Mouse (Mus musculus) B cell, adult 62 days (primary cell): ENCODE results near the gene Ube2c. TPM values are rescaled to one million over a fixed set of nuclear protein-coding genes. Genes with fewer than 3 reads are reported as not detected.

ENCODE experiments used
- total RNA-seq: library from RNA; stranded (reverse); gene quantifications from 4 replicates; pipeline ENCODE4 v1.2.4, GENCODE M21; 2023

Ube2c gene
- total RNA-seq, result 1.7 to 4.0 TPM (median 2.7 TPM) in 4 replicates

GRCm38 (mm10) chr2:164769258-164770037, at the start of gene Ube2c:
Ube2c (plus strand) TSS chr2:164769898.

GRCm38 (mm10) chr2:164745843-164746479, 23.7 kb upstream of the Ube2c start, which contains the start of the genes Wfdc3 and Dnttip1:
Wfdc3 (minus strand) TSS chr2:164745931.
Dnttip1 (plus strand) TSS chr2:164745983.

GRCm38 (mm10) chr2:164779481-164780086, 9.9 kb downstream of the Ube2c start, which contains the start of gene Tnnc2:
Tnnc2 (minus strand) TSS chr2:164779967.

GRCm38 (mm10) chr2:164785481-164786387, 16.0 kb downstream of the Ube2c start, which contains the start of gene Snx21:
Snx21 (plus strand) TSS chr2:164785823.

GRCm38 (mm10) chr2:164804533-164805331, 35.0 kb downstream of the Ube2c start, which contains the start of the genes Acot8 and Zswim3:
Acot8 (minus strand) TSS chr2:164804882.
Zswim3 (plus strand) TSS chr2:164805098.

GRCm38 (mm10) chr2:164822636-164823165, 53.0 kb downstream of the Ube2c start, which contains the start of gene Zswim1:
Zswim1 (plus strand) TSS chr2:164822686.

Other genes starting within 250 kb of the Ube2c start
- gene Wfdc2, start 207.5 kb upstream of the Ube2c start, total RNA-seq, result not detected in 4 replicates
- gene Spint3, start 196.4 kb upstream of the Ube2c start, total RNA-seq, result not detected in 4 replicates
- gene Wfdc6a, start 184.5 kb upstream of the Ube2c start, total RNA-seq, result not detected in 4 replicates
- gene Eppin, start 176.3 kb upstream of the Ube2c start, total RNA-seq, result not detected in 4 replicates
- gene Wfdc6b, start 156.4 kb upstream of the Ube2c start, total RNA-seq, result not detected in 4 replicates
- gene Wfdc8, start 156.3 kb upstream of the Ube2c start, total RNA-seq, result not detected in 4 replicates
- not detected in 4 replicates for gene Wfdc16, start 131.1 kb upstream of the Ube2c start, total RNA-seq
- 1.5 TPM in 1 of 4 replicates, not detected in the others for gene Wfdc10, start 113.9 kb upstream of the Ube2c start, total RNA-seq
- gene Wfdc9, start 113.3 kb upstream of the Ube2c start, total RNA-seq, result not detected in 4 replicates
- gene Wfdc11, start 95.8 kb upstream of the Ube2c start, total RNA-seq, result not detected in 4 replicates
- gene Wfdc13, start 84.8 kb upstream of the Ube2c start, total RNA-seq, result not detected in 4 replicates
- gene Spint4, start 71.4 kb upstream of the Ube2c start, total RNA-seq, result not detected in 4 replicates
- gene Spint5, start 54.6 kb upstream of the Ube2c start, total RNA-seq, result not detected in 4 replicates
- not detected in 4 replicates for gene Wfdc3, start 24.0 kb upstream of the Ube2c start, total RNA-seq
- 38.4 to 45.2 TPM (median 42.9 TPM) in 4 replicates for gene Dnttip1, start 23.9 kb upstream of the Ube2c start, total RNA-seq
- gene Tnnc2, start 10.1 kb downstream of the Ube2c start, total RNA-seq, result not detected in 4 replicates
- gene Snx21, start 15.9 kb downstream of the Ube2c start, total RNA-seq, result 0.46 to 0.97 TPM (median 0.70 TPM) in 4 replicates
- 53.7 to 69.6 TPM (median 60.6 TPM) in 4 replicates for gene Acot8, start 35.0 kb downstream of the Ube2c start, total RNA-seq
- gene Zswim3, start 35.2 kb downstream of the Ube2c start, total RNA-seq, result 3.2 to 4.0 TPM (median 3.6 TPM) in 4 replicates
- gene Zswim1, start 52.8 kb downstream of the Ube2c start, total RNA-seq, result 8.4 to 9.0 TPM (median 8.5 TPM) in 4 replicates
- 1.2 to 2.3 TPM (median 1.2 TPM) in 3 of 4 replicates, not detected in the other for gene Spata25, start 58.6 kb downstream of the Ube2c start, total RNA-seq
- 189 to 200 TPM (median 195 TPM) in 4 replicates for gene Ctsa, start 63.0 kb downstream of the Ube2c start, total RNA-seq
- gene Neurl2, start 63.6 kb downstream of the Ube2c start, total RNA-seq, result 3.8 to 5.6 TPM (median 4.9 TPM) in 4 replicates
- 7.6 to 11.4 TPM (median 9.0 TPM) in 4 replicates for gene Pltp, start 87.8 kb downstream of the Ube2c start, total RNA-seq
- gene Pcif1, start 109.4 kb downstream of the Ube2c start, total RNA-seq, result 93.6 to 100 TPM (median 96.6 TPM) in 4 replicates
- gene Zfp335, start 141.9 kb downstream of the Ube2c start, total RNA-seq, result 55.9 to 61.8 TPM (median 58.0 TPM) in 4 replicates
- gene Mmp9, start 170.9 kb downstream of the Ube2c start, total RNA-seq, result 0.50 to 1.3 TPM (median 1.0 TPM) in 4 replicates
- 1.4 to 1.7 TPM (median 1.6 TPM) in 4 replicates for gene Slc12a5, start 190.9 kb downstream of the Ube2c start, total RNA-seq